Mouse (Mus musculus): ENCODE data around the gene Ocel1.

GRCm38 (mm10) chr8:71324848-71325247, 46.2 kb upstream of the Ocel1 start:
- TF ChIP-seq CTCF (IDR thresholded peaks at IDR 0.05; ENCODE audit: control insufficient read depth, insufficient read depth, low read length): peak; percentile 69
- no peak for TF ChIP-seq POLR2A (IDR thresholded peaks at IDR 0.05; ENCODE audit: borderline replicate concordance, control insufficient read depth, low read depth, low read length)

All from bone marrow, adult 2 months (tissue).